Mouse (Mus musculus) neural tube, embryonic 10.5 days (tissue): Measurements from ENCODE around the gene Slc17a7.
"Not testable (repeated sequence)": the region's sequence is repeated elsewhere in the genome, so short reads cannot be mapped to it uniquely, and the experiment has no call there.

Experiments
- DNase-seq: peaks from one replicate; pipeline ENCODE4 v3.0.0-alpha.2; 2017; ENCODE audit warnings: low spot score; ENCODE audit errors: extremely low spot score

Slc17a7 gene

GRCm38 (mm10) chr7:45154096-45154992 is 9.4 kb upstream of the Slc17a7 start, which contains the start of the genes Pih1d1 and Aldh16a1:
Pih1d1 (plus strand) TSS chr7:45154303.
Aldh16a1 (minus strand) TSS chr7:45154584.
- DNase-seq, result peak; percentile 97

- no peak for DNase-seq
Observed at GRCm38 (mm10) chr7:45154993-45155514, 8.7 kb upstream of the Slc17a7 start.

- no peak for DNase-seq
Observed at GRCm38 (mm10) chr7:45155590-45155989, 8.2 kb upstream of the Slc17a7 start.

GRCm38 (mm10) chr7:45156206-45156605 is 7.5 kb upstream of the Slc17a7 start:
- no peak for DNase-seq

GRCm38 (mm10) chr7:45157459-45157858 is 6.3 kb upstream of the Slc17a7 start:
- DNase-seq, result no peak

- no peak for DNase-seq
Observed at GRCm38 (mm10) chr7:45158991-45159390, 4.8 kb upstream of the Slc17a7 start.

GRCm38 (mm10) chr7:45160316-45160800 is 3.4 kb upstream of the Slc17a7 start:
- DNase-seq, result no peak

- no peak for DNase-seq
Observed at GRCm38 (mm10) chr7:45160866-45161265, 2.9 kb upstream of the Slc17a7 start.

- DNase-seq, result peak; percentile 92
Observed at GRCm38 (mm10) chr7:45161612-45162473, 1.9 kb upstream of the Slc17a7 start.

- DNase-seq, result no peak
Observed at GRCm38 (mm10) chr7:45162551-45162950, 1.2 kb upstream of the Slc17a7 start.

GRCm38 (mm10) chr7:45162996-45163615 is 643 bp upstream of the Slc17a7 start:
- DNase-seq, result no peak

GRCm38 (mm10) chr7:45164833-45165232 is 1.1 kb downstream of the Slc17a7 start:
- DNase-seq, result no peak

GRCm38 (mm10) chr7:45165701-45166100 is 2.0 kb downstream of the Slc17a7 start:
- no peak for DNase-seq

- DNase-seq, result no peak
Observed at GRCm38 (mm10) chr7:45166950-45167401, 3.2 kb downstream of the Slc17a7 start.

- DNase-seq, result peak; percentile 38
Observed at GRCm38 (mm10) chr7:45167761-45168445, 4.2 kb downstream of the Slc17a7 start.

- DNase-seq, result no peak
Observed at GRCm38 (mm10) chr7:45168656-45169055, 4.9 kb downstream of the Slc17a7 start.

GRCm38 (mm10) chr7:45169495-45169894 is 5.7 kb downstream of the Slc17a7 start:
- no peak for DNase-seq

- DNase-seq, result no peak
Observed at GRCm38 (mm10) chr7:45172974-45173373, 9.2 kb downstream of the Slc17a7 start.

- not testable (repeated sequence) for DNase-seq
Observed at GRCm38 (mm10) chr7:45173772-45174171, 10.0 kb downstream of the Slc17a7 start.

GRCm38 (mm10) chr7:45174567-45175280 is 11.0 kb downstream of the Slc17a7 start:
- DNase-seq, result peak; percentile 50
